Mouse (Mus musculus): ENCODE results near the gene Cyp27b1. TPM values are rescaled to one million over a fixed set of nuclear protein-coding genes. Genes with fewer than 3 reads are reported as not detected.

Cyp27b1 gene
- polyA plus RNA-seq, 1 experiment: not detected

DNA sequence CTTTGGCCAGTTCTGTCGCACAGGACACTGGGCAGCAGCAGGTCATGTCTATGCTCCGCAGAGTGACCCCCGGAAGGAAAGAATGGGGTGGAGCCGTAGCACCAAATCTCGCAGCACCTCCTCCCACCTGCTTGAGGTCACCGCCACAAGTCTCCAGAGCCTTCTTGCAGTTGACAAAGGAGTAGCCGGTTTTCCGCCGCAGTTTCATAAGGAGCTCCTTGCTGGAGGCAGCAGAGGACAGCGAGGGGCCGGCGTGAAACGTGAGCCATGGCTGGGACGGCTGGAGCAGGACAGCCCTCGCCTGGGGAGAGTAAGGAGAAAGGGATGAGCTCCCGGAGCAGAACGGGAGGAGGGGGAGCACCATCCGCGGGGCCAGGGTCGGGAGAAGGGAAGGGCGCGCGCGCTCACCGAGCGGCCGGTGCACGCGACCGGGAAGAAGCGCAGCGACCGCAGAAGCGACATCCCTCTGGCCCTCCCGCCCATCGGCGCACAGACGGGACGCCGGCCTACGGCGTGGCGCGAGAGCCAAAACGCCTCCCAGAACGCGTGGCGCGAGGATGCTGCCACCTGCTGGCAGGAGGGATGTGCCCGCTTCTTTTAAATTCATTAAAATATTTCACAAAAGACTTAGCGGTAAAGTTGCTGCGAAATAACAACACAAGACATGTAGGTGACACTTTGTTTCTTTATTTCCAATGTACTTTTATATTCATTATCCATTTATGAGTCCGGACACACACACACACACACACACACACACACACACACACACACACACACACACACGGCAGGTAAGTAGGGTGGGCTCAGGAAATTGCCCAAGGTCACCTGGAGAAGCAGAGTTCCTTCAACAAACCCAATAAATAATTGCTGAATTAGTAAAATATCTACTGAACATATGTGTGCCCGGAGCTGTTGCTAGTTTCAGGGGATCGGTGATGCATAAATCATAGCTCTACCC is 17.4 kb upstream of the Cyp27b1 start, which contains the start of gene Tsfm:
Gene Tsfm, minus strand, starts transcription at position 505 of the 961 bp plus-strand sequence.
- Histone ChIP-seq H3K4me1 (ENCODE audit: control insufficient read depth) (peaks cover 15% of the 10 kb centered on the region), H3K9me3 (ENCODE audit: control insufficient read depth, low read length) (no peaks in the 10 kb centered on the region), H3K36me3 (ENCODE audit: control insufficient read depth) (peaks cover 34% of the 10 kb centered on the region), H3K4me3 (replicated peaks) (peak within 1 kb of the TSS; percentile 84), H3K27me3 (ENCODE audit: control insufficient read depth) (peaks cover 2% of the 10 kb centered on the region)
- TF ChIP-seq TAL1 (IDR thresholded peaks at IDR 0.05; ENCODE audit: low read length) (no peak), GATA1 (IDR thresholded peaks at IDR 0.05; ENCODE audit: low read length) (no peak)

DNA sequence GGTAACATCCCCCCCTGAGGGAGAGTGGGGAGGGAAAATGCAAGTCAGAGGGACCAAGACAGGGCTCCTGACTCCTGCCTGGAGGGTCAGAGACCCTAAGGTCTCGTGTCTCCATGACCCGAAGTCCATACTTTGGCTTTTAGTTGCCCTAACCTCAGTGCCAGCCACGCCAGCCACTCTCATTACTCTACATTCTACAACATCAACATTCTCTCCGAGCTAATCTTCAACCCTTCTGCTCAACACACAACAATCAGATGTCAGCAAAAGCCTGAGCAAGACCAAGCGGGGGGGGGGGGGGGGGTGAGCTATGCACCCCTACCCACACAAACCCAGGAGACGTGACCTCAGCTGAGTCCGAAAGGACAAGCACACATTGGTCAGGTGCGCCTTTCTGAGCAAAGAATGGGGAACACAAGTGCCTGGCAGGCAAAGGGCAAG is 14.7 kb upstream of the Cyp27b1 start:
- H3K36me3 ChIP-seq (ENCODE audit: control insufficient read depth): peaks cover 10% of the 10 kb centered on the region
- H3K4me3 ChIP-seq (replicated peaks): no peak overlapping the region
- H3K27me3 ChIP-seq (ENCODE audit: control insufficient read depth): peaks cover 19% of the 10 kb centered on the region
- H3K4me1 ChIP-seq (ENCODE audit: control insufficient read depth): peaks cover 15% of the 10 kb centered on the region
- no peak for TF ChIP-seq GATA1 (IDR thresholded peaks at IDR 0.05; ENCODE audit: low read length)
- no peak for TF ChIP-seq TAL1 (IDR thresholded peaks at IDR 0.05; ENCODE audit: low read length)
- no peaks in the 10 kb centered on the region for H3K9me3 ChIP-seq (ENCODE audit: control insufficient read depth, low read length)

DNA sequence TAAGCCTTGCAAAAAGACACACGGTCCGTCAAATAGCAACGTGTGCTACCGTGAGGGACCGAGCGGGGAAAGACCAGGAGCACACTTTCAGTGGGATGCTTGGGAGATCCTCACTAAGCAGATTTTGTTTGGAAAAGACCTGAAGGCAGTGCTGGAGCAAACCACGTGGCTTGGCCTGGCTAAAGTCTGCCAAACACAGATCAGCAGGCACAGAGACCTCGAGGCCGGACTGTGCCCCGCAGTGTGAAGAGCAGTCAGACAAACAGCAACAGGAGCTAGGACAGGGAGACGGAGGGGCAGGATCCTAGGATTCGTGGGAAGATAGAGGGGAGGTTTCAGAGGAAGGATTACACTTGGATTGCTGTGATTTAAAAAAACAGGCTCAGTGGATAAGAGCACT is 11.8 kb upstream of the Cyp27b1 start:
- Histone ChIP-seq H3K9me3 (ENCODE audit: control insufficient read depth, low read length) (peaks cover 4% of the 10 kb centered on the region), H3K27me3 (ENCODE audit: control insufficient read depth) (peaks cover 48% of the 10 kb centered on the region), H3K36me3 (ENCODE audit: control insufficient read depth) (no peaks in the 10 kb centered on the region), H3K4me3 (replicated peaks) (no peak overlapping the region), H3K4me1 (ENCODE audit: control insufficient read depth) (peaks cover 6% of the 10 kb centered on the region)
- TF ChIP-seq GATA1 (IDR thresholded peaks at IDR 0.05; ENCODE audit: low read length): no peak
- TF ChIP-seq TAL1 (IDR thresholded peaks at IDR 0.05; ENCODE audit: low read length): no peak

DNA sequence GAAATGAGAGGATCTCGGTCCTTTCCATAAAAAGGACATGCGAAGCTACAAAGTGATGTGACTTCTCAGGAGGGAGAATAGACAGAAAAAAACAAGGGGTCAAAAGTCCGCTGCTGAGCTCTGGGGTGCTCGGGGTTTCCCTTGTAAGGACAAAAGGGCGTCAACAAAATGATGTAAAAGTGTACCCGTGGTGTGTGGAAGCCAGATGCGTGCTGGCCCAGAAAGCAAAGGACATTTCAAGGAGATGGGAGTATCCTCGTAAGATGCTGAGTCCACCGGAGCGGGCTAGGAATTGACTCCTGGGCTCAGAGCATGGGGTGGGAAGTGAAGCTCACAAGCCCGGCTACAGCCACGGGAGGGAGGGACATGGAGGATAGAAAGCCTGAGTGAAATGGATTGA is 10.4 kb upstream of the Cyp27b1 start:
- Histone ChIP-seq H3K4me1 (ENCODE audit: control insufficient read depth) (peaks cover 20% of the 10 kb centered on the region), H3K36me3 (ENCODE audit: control insufficient read depth) (no peaks in the 10 kb centered on the region), H3K4me3 (replicated peaks) (no peak overlapping the region), H3K27me3 (ENCODE audit: control insufficient read depth) (peaks cover 56% of the 10 kb centered on the region), H3K9me3 (ENCODE audit: control insufficient read depth, low read length) (peaks cover 4% of the 10 kb centered on the region)
- no peak for TF ChIP-seq TAL1 (IDR thresholded peaks at IDR 0.05; ENCODE audit: low read length)
- TF ChIP-seq GATA1 (IDR thresholded peaks at IDR 0.05; ENCODE audit: low read length): no peak

DNA sequence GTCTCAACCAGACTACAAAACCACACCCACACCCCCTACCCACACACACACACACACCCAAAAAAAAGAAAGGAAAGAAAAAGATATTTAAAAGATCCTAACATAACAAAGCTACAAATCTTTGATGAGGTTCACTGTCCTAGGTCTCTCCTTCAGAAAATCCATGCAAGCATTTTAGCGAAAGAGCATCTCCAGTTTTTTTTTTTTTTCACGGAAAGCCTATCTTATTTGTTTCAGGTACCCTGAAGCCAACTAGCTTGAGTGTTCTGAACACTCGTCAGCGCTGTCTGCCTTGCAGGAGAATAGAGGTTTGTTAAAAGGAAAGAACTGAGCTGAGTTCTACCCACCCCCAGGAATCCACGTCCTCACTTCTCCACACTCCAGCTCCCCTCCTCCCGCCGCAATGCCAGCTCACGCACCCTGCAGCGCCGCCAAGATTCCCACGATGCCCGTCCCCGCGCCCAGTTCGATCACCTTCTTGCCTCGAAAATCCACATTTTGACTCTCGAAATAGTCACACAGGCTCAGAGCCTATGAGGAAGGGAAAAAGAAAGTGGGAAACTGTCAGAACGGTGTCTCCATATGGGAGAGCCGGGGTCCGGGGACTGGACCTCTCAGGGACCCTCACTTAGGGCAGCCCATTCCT is 7.4 kb upstream of the Cyp27b1 start:
- H3K27me3 ChIP-seq (ENCODE audit: control insufficient read depth): peaks cover 55% of the 10 kb centered on the region
- peaks cover 27% of the 10 kb centered on the region for H3K4me1 ChIP-seq (ENCODE audit: control insufficient read depth)
- H3K36me3 ChIP-seq (ENCODE audit: control insufficient read depth): peaks cover 16% of the 10 kb centered on the region
- TF ChIP-seq TAL1 (IDR thresholded peaks at IDR 0.05; ENCODE audit: low read length) (no peak), GATA1 (IDR thresholded peaks at IDR 0.05; ENCODE audit: low read length) (no peak)
- peaks cover 4% of the 10 kb centered on the region for H3K9me3 ChIP-seq (ENCODE audit: control insufficient read depth, low read length)
- H3K4me3 ChIP-seq (replicated peaks): peak overlapping the region; percentile 80

DNA sequence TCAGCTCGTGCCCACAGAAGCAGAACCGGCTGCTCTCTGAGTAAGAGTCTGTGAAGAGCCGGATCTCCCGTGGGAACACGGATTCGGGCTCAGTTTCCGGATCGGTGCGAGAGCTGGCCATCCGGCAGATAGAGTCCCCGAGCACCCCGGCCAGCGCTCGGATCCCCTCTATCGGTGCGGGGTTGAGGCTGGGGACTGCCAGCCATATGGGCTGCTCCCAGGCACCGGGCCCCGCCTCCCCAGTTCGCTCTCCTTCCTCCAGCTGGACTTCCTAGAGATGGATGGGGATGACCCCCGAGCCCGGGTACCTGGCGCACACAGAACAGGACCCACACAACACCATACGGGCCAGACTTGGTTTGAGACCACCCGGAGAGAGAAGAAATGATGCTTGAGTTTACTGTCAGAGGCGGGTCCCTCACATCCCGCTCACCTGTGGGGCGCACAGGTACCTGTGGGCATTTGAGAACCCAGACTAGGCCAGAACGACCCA is 6.7 kb upstream of the Cyp27b1 start, which contains the start of the genes Mettl1 and Eef1akmt3:
Gene Mettl1, plus strand, starts transcription at position 141 of the 493 bp plus-strand sequence.
Gene Eef1akmt3, minus strand, starts transcription at position 240 of the 493 bp plus-strand sequence.
- Histone ChIP-seq H3K9me3 (ENCODE audit: control insufficient read depth, low read length) (peaks cover 4% of the 10 kb centered on the region), H3K27me3 (ENCODE audit: control insufficient read depth) (peaks cover 50% of the 10 kb centered on the region), H3K4me1 (ENCODE audit: control insufficient read depth) (peaks cover 27% of the 10 kb centered on the region), H3K4me3 (replicated peaks) (peak within 1 kb of the TSS; percentile 80), H3K36me3 (ENCODE audit: control insufficient read depth) (peaks cover 18% of the 10 kb centered on the region)
- TF ChIP-seq TAL1 (IDR thresholded peaks at IDR 0.05; ENCODE audit: low read length): no peak
- no peak for TF ChIP-seq GATA1 (IDR thresholded peaks at IDR 0.05; ENCODE audit: low read length)

DNA sequence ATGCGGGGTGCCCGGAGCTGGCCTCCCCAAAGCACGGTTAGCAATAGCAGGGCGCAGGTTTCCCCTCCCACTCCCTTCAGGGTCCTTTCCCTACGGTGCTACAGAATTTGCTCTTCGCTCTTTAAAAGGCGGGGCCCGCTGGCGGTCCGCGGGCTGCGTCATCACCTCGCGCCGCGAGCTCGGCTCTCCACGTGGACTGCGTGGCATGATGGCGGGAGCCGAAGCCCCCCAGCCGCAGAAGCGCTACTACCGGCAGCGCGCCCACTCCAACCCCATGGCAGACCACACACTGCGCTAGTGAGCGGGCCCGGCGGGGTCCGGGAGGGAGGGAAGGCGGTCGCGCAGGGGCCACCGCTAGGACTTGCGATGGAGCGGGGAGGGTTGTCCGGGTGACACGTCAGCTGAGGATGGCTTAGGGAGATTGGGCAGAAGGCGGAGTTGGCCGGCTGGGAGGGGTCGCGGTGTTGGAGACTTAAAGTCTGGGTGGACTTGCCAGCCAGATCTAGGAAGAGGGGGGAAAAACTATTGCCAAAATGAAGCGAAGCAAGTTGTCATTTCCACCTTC is 6.2 kb upstream of the Cyp27b1 start:
- peaks cover 27% of the 10 kb centered on the region for H3K4me1 ChIP-seq (ENCODE audit: control insufficient read depth)
- peaks cover 47% of the 10 kb centered on the region for H3K27me3 ChIP-seq (ENCODE audit: control insufficient read depth)
- TF ChIP-seq TAL1 (IDR thresholded peaks at IDR 0.05; ENCODE audit: low read length) (no peak), GATA1 (IDR thresholded peaks at IDR 0.05; ENCODE audit: low read length) (no peak)
- H3K9me3 ChIP-seq (ENCODE audit: control insufficient read depth, low read length): peaks cover 4% of the 10 kb centered on the region
- H3K36me3 ChIP-seq (ENCODE audit: control insufficient read depth): peaks cover 18% of the 10 kb centered on the region
- H3K4me3 ChIP-seq (replicated peaks): peak overlapping the region; percentile 80

DNA sequence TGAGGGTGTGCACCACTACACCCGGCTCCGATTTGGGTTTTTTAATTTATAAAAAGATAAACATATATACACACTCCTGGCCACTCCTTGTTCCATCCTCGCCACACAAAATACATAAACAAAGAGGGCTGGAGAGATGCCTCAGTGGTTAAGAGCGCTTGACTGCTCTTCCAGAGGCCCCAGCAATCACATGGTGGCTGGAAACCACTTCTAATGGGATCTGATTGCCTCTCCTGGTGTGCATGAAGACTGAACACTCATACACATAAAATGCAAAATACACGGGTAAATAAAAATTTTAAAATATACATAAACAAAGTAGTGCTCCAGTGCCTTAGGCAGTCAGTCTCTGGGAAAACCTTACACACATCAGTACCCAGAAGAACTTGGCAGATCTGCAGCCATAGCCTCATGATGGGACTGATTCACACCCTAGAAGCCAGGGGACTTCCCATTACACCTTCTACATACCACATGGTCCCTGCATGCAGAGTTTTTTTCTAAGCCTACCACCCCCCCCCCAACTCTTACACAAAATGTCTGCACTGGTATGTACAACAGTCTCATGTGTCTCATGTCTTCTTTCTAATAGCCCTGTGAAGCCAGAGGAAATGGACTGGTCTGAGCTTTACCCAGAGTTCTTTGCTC is 5.5 kb upstream of the Cyp27b1 start:
- peaks cover 44% of the 10 kb centered on the region for H3K27me3 ChIP-seq (ENCODE audit: control insufficient read depth)
- TF ChIP-seq GATA1 (IDR thresholded peaks at IDR 0.05; ENCODE audit: low read length) (no peak), TAL1 (IDR thresholded peaks at IDR 0.05; ENCODE audit: low read length) (no peak)
- H3K36me3 ChIP-seq (ENCODE audit: control insufficient read depth): peaks cover 18% of the 10 kb centered on the region

More for the DNA sequence above, 5.5 kb upstream of the Cyp27b1 start:
- Histone ChIP-seq H3K9me3 (ENCODE audit: control insufficient read depth, low read length) (peaks cover 4% of the 10 kb centered on the region), H3K4me1 (ENCODE audit: control insufficient read depth) (peaks cover 27% of the 10 kb centered on the region), H3K4me3 (replicated peaks) (peak overlapping the region; percentile 80)
